Mouse (Mus musculus): ENCODE measurements around the gene Dalrd3. TPM values are rescaled to one million over a fixed set of nuclear protein-coding genes. Genes with fewer than 3 reads are reported as not detected.

Dalrd3 gene
- polyA plus RNA-seq (2014; fragmentation: Illumina TruSeq; extraction: RNeasy Lipid Tissue Mini Kit (QIAGEN cat#74804); ENCODE audit: low read depth, low replicate concordance), result 3.6 TPM

DNA sequence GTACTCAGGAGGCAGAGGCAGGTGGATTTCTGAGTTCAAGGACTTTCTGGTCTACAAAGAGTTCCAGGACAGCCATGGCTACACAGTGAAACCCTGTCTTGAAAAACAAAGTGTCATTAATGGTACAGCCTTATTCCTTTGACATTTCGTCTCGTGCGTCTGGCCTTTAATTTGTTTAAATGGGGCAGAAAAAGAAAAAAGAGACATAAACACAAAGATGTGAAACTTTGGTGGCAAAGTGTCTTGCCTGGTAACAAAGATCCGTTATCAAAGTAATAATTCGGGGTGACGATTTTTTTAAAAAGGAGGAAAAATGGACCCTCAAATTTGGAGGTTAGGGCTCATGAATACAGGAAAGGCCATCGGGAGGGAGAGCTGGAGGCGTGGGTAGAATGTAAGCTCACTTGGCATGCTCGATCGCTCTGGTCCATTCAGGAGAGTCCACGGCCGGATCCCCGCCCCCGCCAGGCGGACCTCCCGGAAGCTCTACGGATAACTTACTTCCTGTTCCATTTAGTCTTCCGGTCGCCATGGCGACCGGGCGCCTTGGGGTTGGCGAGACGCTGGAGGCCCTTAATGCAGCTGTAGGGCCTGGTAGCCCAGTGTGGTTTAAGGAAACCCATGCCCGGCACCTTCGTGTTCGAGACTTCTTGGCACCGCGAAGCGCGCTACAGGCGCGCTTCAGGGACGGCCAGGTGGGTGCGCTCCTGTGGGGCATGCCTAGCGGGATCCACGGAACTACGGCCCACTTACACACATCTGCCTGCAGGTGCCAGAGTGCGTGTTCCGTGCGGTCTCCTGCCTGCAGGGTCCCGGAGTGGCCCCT lies at the start of gene Dalrd3:
Gene Dalrd3, plus strand, starts transcription at position 506 of the 826 bp plus-strand sequence.

DNA sequence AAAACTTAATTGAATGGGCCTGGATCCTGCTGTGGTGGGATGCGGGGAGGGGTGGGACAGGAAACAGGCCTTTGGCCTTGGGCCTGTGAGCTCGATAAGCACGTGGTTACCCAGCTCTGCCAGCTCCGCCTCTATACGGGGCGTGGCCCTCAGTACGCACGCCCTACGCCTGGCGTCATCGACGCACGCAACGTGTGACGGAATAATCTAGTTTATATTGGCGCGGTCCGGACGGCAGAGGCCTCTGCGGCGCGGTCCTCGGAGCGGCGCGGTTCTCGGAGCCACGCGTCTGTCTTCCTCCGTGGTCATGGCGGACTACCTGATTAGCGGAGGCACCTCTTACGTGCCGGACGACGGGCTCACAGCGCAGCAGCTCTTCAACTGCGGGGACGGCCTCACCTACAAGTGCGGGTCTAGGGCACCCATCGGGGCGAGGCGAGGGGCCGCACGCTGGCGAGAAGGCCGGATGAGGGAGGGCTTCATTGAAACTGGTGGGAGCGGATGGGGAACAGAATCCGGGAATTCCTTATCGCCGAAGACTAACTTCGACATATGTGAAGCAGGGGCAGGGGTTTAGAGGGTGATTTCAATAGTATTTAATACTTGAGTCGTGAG lies 9.4 kb upstream of the Dalrd3 start, which contains the start of gene Impdh2:
Gene Impdh2, plus strand, starts transcription at position 60 of the 615 bp plus-strand sequence.

DNA sequence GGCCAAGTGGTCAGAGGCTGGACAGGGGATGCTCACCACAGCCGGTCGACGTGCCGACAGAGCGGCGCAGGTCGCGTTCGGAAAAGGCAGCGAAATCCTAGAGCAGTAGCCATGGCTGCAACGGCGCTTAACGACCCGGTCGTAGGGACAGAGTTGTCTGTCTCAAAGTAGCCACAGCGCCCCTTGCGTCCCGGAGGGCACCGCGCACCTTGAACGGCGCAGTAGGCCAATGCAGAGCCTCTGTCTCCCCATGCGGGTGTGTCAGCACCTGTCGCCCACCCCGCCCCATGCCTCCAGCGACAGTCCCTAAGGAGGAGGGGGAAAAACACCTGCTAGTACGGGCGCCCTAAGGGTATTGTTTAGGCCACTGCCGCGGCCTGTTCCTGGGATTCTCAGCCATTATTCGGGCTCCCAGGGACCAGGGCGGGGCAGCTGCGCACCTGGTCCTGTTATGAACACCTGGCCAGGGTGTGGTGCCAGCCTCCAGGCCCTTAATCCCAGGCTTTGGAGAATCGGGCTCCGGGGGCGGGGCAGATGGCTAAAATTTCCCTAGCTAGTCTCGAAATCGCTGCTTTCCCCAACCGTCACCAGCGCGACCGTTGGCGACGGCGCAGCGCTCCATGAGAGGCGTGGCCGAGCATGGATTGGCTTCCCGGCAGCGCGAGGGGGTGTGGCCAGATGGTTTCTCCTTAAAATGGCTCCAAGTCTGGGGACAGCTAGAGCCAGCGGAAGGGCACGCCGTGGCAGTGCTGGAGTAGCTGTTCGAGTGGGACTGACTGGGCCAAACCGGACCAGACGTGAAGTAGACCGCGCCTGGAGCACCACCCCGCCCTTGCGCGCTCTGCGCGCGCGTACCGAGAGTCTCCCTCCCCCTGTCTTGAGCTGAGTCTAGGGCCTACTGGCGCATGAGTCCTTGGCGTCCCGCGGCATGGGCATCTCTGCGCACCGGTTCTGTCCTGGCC lies 2.6 kb upstream of the Dalrd3 start, which contains the start of gene Ndufaf3:
Gene Ndufaf3, minus strand, starts transcription at position 620 of the 962 bp plus-strand sequence.

DNA sequence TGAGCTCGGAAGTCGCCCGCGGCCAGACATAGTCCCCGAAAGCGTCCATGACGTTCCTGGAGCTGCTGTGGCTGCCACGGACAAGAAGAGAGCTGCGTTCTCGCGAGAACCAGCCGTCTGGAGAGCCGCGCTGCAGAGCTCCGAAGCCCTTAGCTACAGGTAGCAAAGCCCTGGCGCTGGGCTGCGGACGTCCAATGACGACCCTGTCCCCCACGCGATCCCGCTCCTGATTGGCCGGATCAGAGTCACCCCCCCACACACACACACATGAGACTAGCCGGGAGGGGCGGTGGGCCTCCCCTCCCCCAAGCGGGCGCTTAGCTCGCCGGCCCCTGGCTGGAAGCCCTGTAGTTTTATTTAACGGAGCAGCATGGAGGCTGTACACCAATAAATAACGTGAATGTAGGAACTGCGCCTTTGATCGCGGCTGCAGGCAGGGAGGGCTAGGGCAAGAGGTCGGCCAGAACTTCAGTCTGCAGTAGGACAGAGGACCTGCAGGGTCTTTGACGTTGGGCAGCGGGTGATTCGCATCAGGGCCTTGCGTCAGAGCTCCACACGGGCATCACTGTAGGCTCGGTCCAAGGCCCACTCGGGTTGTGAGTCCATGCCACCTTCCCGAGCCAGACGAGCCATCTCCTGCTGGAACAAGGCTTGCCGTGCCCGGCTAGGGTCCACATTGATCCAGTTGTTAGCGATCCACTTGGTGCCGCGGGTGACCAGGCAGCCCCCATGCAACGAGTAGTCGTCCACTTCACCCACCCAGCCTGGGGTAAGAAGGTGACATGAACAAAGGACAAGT lies 9.1 kb downstream of the Dalrd3 start, which contains the start of gene Wdr6:
Gene Wdr6, minus strand, starts transcription at position 195 of the 799 bp plus-strand sequence.

DNA sequence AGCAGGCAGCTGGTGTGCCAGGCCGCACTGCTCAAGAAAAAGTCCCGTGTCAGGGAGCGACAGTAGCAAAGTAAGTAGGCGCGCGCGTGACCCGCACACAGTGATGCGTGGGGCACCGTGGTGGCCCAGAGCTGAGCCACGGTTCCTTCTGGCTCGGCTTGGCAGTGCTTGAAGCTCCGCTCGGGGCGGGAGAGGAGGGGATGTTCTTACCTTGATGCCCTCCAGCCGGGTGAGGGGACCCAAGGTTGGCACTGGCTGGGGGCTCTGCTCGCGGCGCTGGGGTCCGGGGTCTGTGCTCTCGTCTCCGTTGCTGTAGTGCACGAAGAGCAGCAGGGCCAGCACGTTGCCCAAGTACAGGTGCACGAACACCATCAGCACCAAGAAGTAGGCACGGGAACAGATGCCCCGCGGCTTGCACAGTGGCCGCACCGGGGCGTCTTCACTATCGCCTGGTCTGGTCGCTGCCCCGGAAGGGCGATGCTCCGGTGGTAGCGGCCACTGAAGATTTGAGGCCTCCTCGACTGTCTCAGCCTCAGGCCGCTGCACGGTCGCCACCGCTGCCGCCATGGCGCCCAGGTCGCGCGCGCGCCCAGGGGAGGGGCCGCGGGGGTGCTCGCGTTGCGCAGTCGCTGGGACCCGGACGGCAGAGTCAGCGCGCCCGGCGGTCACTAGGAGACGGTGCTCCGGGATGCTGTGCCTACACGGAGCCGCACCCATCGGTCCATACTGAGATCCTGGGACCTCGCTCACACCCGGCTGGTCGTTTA lies 27.5 kb downstream of the Dalrd3 start, which contains the start of gene P4htm:
Gene P4htm, minus strand, starts transcription at position 670 of the 767 bp plus-strand sequence.

Other genes with a start within 250 kb of the Dalrd3 start
- 93.3 TPM for gene Gpx1, start 231.0 kb upstream of the Dalrd3 start, polyA plus RNA-seq (2014; fragmentation: Illumina TruSeq; extraction: RNeasy Lipid Tissue Mini Kit (QIAGEN cat#74804); ENCODE audit: low read depth, low replicate concordance)
- gene Usp4, start 222.0 kb upstream of the Dalrd3 start, polyA plus RNA-seq (2014; fragmentation: Illumina TruSeq; extraction: RNeasy Lipid Tissue Mini Kit (QIAGEN cat#74804); ENCODE audit: low read depth, low replicate concordance), result 54.0 TPM
- 0.73 TPM for gene 1700102P08Rik, start 177.1 kb upstream of the Dalrd3 start, polyA plus RNA-seq (2014; fragmentation: Illumina TruSeq; extraction: RNeasy Lipid Tissue Mini Kit (QIAGEN cat#74804); ENCODE audit: low read depth, low replicate concordance)
- gene Ccdc36, start 141.4 kb upstream of the Dalrd3 start, polyA plus RNA-seq (2014; fragmentation: Illumina TruSeq; extraction: RNeasy Lipid Tissue Mini Kit (QIAGEN cat#74804); ENCODE audit: low read depth, low replicate concordance), result not detected
- gene BC048562, start 133.4 kb upstream of the Dalrd3 start, polyA plus RNA-seq (2014; fragmentation: Illumina TruSeq; extraction: RNeasy Lipid Tissue Mini Kit (QIAGEN cat#74804); ENCODE audit: low read depth, low replicate concordance), result not detected
- gene Ccdc71, start 109.4 kb upstream of the Dalrd3 start, polyA plus RNA-seq (2014; fragmentation: Illumina TruSeq; extraction: RNeasy Lipid Tissue Mini Kit (QIAGEN cat#74804); ENCODE audit: low read depth, low replicate concordance), result 4.1 TPM
- 0.53 TPM for gene Klhdc8b, start 108.3 kb upstream of the Dalrd3 start, polyA plus RNA-seq (2014; fragmentation: Illumina TruSeq; extraction: RNeasy Lipid Tissue Mini Kit (QIAGEN cat#74804); ENCODE audit: low read depth, low replicate concordance)
- gene Lamb2, start 90.2 kb upstream of the Dalrd3 start, polyA plus RNA-seq (2014; fragmentation: Illumina TruSeq; extraction: RNeasy Lipid Tissue Mini Kit (QIAGEN cat#74804); ENCODE audit: low read depth, low replicate concordance), result 5.1 TPM
- gene Usp19, start 79.3 kb upstream of the Dalrd3 start, polyA plus RNA-seq (2014; fragmentation: Illumina TruSeq; extraction: RNeasy Lipid Tissue Mini Kit (QIAGEN cat#74804); ENCODE audit: low read depth, low replicate concordance), result 5.9 TPM
- gene Qars, start 62.2 kb upstream of the Dalrd3 start, polyA plus RNA-seq (2014; fragmentation: Illumina TruSeq; extraction: RNeasy Lipid Tissue Mini Kit (QIAGEN cat#74804); ENCODE audit: low read depth, low replicate concordance), result 82.1 TPM
- 35.9 TPM for gene Qrich1, start 53.1 kb upstream of the Dalrd3 start, polyA plus RNA-seq (2014; fragmentation: Illumina TruSeq; extraction: RNeasy Lipid Tissue Mini Kit (QIAGEN cat#74804); ENCODE audit: low read depth, low replicate concordance)
- gene Impdh2, start 9.6 kb upstream of the Dalrd3 start, polyA plus RNA-seq (2014; fragmentation: Illumina TruSeq; extraction: RNeasy Lipid Tissue Mini Kit (QIAGEN cat#74804); ENCODE audit: low read depth, low replicate concordance), result 15.8 TPM
- 4.7 TPM for gene Ndufaf3, start 2.5 kb upstream of the Dalrd3 start, polyA plus RNA-seq (2014; fragmentation: Illumina TruSeq; extraction: RNeasy Lipid Tissue Mini Kit (QIAGEN cat#74804); ENCODE audit: low read depth, low replicate concordance)
- gene Wdr6, start 8.9 kb downstream of the Dalrd3 start, polyA plus RNA-seq (2014; fragmentation: Illumina TruSeq; extraction: RNeasy Lipid Tissue Mini Kit (QIAGEN cat#74804); ENCODE audit: low read depth, low replicate concordance), result 1.7 TPM
- gene P4htm, start 27.8 kb downstream of the Dalrd3 start, polyA plus RNA-seq (2014; fragmentation: Illumina TruSeq; extraction: RNeasy Lipid Tissue Mini Kit (QIAGEN cat#74804); ENCODE audit: low read depth, low replicate concordance), result not detected
- gene Arih2, start 79.5 kb downstream of the Dalrd3 start, polyA plus RNA-seq (2014; fragmentation: Illumina TruSeq; extraction: RNeasy Lipid Tissue Mini Kit (QIAGEN cat#74804); ENCODE audit: low read depth, low replicate concordance), result 40.2 TPM
- 62.8 TPM for gene Slc25a20, start 92.2 kb downstream of the Dalrd3 start, polyA plus RNA-seq (2014; fragmentation: Illumina TruSeq; extraction: RNeasy Lipid Tissue Mini Kit (QIAGEN cat#74804); ENCODE audit: low read depth, low replicate concordance)
- gene Prkar2a, start 119.4 kb downstream of the Dalrd3 start, polyA plus RNA-seq (2014; fragmentation: Illumina TruSeq; extraction: RNeasy Lipid Tissue Mini Kit (QIAGEN cat#74804); ENCODE audit: low read depth, low replicate concordance), result 110 TPM
- 123 TPM for gene Ip6k2, start 213.9 kb downstream of the Dalrd3 start, polyA plus RNA-seq (2014; fragmentation: Illumina TruSeq; extraction: RNeasy Lipid Tissue Mini Kit (QIAGEN cat#74804); ENCODE audit: low read depth, low replicate concordance)
- 0.16 TPM for gene Nckipsd, start 238.5 kb downstream of the Dalrd3 start, polyA plus RNA-seq (2014; fragmentation: Illumina TruSeq; extraction: RNeasy Lipid Tissue Mini Kit (QIAGEN cat#74804); ENCODE audit: low read depth, low replicate concordance)

All from kidney, adult 10 weeks (tissue).